Mouse (Mus musculus) CD4-positive, CD25-positive, alpha-beta regulatory T cell (primary cell): Measurements from ENCODE around the gene Sh2d7. TPM values are rescaled to one million over a fixed set of nuclear protein-coding genes. Genes with fewer than 3 reads are reported as not detected.

Experiments
- polyA plus RNA-seq: library from polyadenylated mRNA; unstranded; fragments of 100-300 nt; shearing (Covaris generic); gene quantifications from one replicate; pipeline ENCODE4 v1.2.1, GENCODE M21; 2017

The Sh2d7 gene
- polyA plus RNA-seq = not detected

DNA sequence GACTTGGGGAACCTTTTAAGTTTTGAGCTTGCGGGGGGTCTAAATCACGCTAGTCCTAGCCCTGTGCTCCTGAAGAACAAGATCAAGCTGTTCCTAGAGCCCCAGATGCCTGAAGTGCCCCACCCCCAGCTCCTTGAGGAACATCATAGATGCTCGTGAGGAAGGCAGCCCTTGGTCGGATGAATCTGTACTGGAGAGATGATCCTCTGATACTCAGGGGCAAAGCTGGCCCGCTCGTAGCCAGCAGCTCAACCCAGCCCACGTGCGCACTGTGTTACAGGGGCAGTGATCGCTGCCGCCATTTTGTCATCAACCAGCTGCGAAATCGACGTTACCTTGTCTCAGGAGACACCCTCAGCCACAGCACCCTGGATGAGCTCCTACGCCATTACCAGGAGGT lies at the start of gene Sh2d7:
Sh2d7 (plus strand) TSS at position 301 of the 400 bp plus-strand sequence.

DNA sequence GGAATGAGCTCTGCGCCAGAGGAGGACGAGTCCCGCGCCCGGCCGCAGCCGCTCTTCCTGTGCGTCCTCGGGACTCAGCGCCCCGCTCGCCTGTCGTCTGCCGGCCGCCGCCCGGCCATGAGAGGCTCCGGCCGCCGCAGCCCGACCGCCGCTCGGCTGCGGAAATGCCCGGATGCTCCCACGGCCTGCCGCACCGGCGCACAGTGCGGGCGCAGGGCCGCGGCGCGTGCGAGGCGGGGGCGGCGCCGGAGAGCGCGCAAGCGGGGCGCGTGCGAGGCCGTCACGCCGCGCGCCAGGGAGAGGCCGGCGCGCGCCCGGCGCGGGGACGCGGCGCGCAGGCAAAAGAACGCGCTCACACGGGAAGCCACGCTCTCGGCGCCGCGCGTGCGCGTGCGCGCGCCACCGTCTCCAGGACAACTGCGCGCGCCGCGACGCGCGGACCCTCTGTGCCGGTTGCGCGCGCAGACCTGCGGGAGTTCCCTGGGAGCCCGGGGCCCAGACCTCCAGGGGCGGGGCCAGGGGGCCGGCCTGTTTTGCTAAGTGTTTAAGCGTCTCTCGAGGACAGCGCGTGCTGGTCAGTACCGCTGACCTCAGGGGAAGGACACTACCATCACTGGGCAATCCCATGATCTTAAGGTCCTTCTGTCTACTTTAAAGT lies 37.2 kb upstream of the Sh2d7 start, which contains the start of gene Dmxl2:
Dmxl2 (minus strand) TSS at position 174 of the 658 bp plus-strand sequence.

DNA sequence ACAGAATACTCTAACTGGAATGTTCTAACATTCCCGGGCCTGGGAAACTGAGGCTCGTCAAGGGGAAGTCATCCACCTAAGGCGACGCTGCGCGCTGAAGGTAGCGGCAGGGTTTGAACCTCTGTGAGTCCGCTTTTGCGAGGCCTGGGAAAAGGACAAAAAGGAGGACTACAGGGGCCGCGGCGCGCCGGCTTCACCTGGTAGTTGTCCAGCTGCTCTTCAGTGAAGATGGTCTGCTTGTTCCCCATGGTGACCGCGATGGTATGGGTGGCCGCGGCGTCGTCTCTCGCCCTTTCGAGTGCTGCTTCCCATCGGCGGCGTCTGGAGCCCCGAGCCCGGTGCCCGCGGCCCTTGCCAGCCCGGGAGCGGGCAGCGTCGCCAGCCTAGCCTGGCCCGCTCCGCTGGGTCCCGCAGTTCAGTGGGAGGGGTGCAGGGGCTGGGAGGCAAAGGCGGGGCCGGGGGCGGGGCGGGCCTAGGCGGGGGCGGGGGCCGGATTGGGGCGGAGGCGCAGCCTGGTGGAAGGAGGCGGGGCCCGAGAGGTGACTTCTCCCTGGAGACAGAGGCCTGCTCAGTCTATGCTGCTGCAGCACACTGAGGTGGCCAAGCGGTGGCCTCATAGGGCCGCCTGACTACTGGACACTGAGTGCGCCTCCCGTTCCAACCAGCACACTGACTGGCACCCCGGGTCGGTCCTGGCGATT lies 21.1 kb downstream of the Sh2d7 start, which contains the start of gene Cib2:
Cib2 (minus strand) TSS at position 448 of the 701 bp plus-strand sequence.

GRCm38 (mm10) chr9:54586199-54587061 lies 47.6 kb downstream of the Sh2d7 start, which contains the start of gene Idh3a:
Gene Idh3a (plus strand): TSS chr9:54586334.

Other genes starting within 250 kb of the Sh2d7 start
- gene Dmxl2, start 37.4 kb upstream of the Sh2d7 start, polyA plus RNA-seq = 0.54 TPM
- 1.1 TPM for gene Cib2, start 21.2 kb downstream of the Sh2d7 start, polyA plus RNA-seq
- 97.3 TPM for gene Idh3a, start 47.4 kb downstream of the Sh2d7 start, polyA plus RNA-seq
- 39.8 TPM for gene Acsbg1, start 122.9 kb downstream of the Sh2d7 start, polyA plus RNA-seq
- gene Dnaja4, start 159.9 kb downstream of the Sh2d7 start, polyA plus RNA-seq = 23.9 TPM
- gene Wdr61, start 195.5 kb downstream of the Sh2d7 start, polyA plus RNA-seq = 98.0 TPM
- gene Crabp1, start 225.8 kb downstream of the Sh2d7 start, polyA plus RNA-seq = not detected